Mouse (Mus musculus): ENCODE results near the gene Smtnl2.

- TF ChIP-seq POLR2A (IDR thresholded peaks at IDR 0.05; ENCODE audit: low read depth, low read length), result no peak
- TF ChIP-seq CTCF (conservative IDR thresholded peaks at IDR 0.05; ENCODE audit: insufficient read depth, insufficient read length, low read depth, low read length), result no peak
These were observed 7.5 kb upstream of the Smtnl2 start for GRCm38 (mm10) chr11:72419006-72419405.
